Mouse (Mus musculus): ENCODE results near the gene Ears2. TPM values are rescaled to one million over a fixed set of nuclear protein-coding genes. Genes with fewer than 3 reads are reported as not detected.

Gene Ears2
- polyA plus RNA-seq, 1 experiment from 2014 or later, result 14.5 TPM

- Histone ChIP-seq H3K4me2 (replicated peaks; ENCODE audit: low read depth, low read length) (peak overlapping the region; percentile 65), H3K9me3 (ENCODE audit: control insufficient read depth, low read length) (no peaks in the 10 kb centered on the region), H3K4me1 (replicated peaks; ENCODE audit: control insufficient read depth, insufficient read depth, low read length) (no peaks in the 10 kb centered on the region; the same call in 1 of the 2 replicates), H3K9ac (ENCODE audit: low read depth, low read length) (peak overlapping the region; percentile 74), H3K27ac (ENCODE audit: low read depth, low read length) (peak overlapping the region; percentile 85), H3K36me3 (ENCODE audit: control insufficient read depth, insufficient read depth, low read length) (no peaks in the 10 kb centered on the region), H3K4me3 (ENCODE audit: low read depth, low read length) (peak overlapping the region; percentile 66), H3K27me3 (ENCODE audit: control insufficient read depth, insufficient read depth, low read length) (no peaks in the 10 kb centered on the region)
- DNase-seq (ENCODE audit: low spot score) (no peak), ATAC-seq (ENCODE audit: low FRiP score) (peak; percentile 58)
- WGBS, result 4% methylated on average over 6 of the region's 6 CpGs
Measured at GRCm38 (mm10) chr7:122020273-122020666, 46.8 kb downstream of the Ears2 start.

- no peak for ATAC-seq (ENCODE audit: low FRiP score)
- Histone ChIP-seq H3K36me3 (ENCODE audit: control insufficient read depth, insufficient read depth, low read length) (no peaks in the 10 kb centered on the region), H3K27me3 (ENCODE audit: control insufficient read depth, insufficient read depth, low read length) (no peaks in the 10 kb centered on the region), H3K4me2 (replicated peaks; ENCODE audit: low read depth, low read length) (peak overlapping the region; percentile 14; the same call in 1 of the 2 replicates), H3K4me3 (ENCODE audit: low read depth, low read length) (no peak overlapping the region), H3K4me1 (replicated peaks; ENCODE audit: control insufficient read depth, insufficient read depth, low read length) (no peaks in the 10 kb centered on the region; the same call in 1 of the 2 replicates), H3K9me3 (ENCODE audit: control insufficient read depth, low read length) (no peaks in the 10 kb centered on the region), H3K27ac (ENCODE audit: low read depth, low read length) (no peak overlapping the region), H3K9ac (ENCODE audit: low read depth, low read length) (no peak overlapping the region)
- 92% methylated on average over 7 of the region's 7 CpGs for WGBS
- no peak for DNase-seq (ENCODE audit: low spot score)
Measured at GRCm38 (mm10) chr7:122018978-122019377, 48.1 kb downstream of the Ears2 start.

- WGBS, result 80% methylated on average over 3 of the region's 3 CpGs
- ATAC-seq (ENCODE audit: low FRiP score) (no peak), DNase-seq (ENCODE audit: low spot score) (no peak)
- 0 out of 2 replicates have a peak overlapping the region, but pooled peaks have one; percentile 9 for H3K4me2 ChIP-seq (replicated peaks; ENCODE audit: low read depth, low read length)
- H3K27me3 ChIP-seq (ENCODE audit: control insufficient read depth, insufficient read depth, low read length), result no peaks in the 10 kb centered on the region
- H3K36me3 ChIP-seq (ENCODE audit: control insufficient read depth, insufficient read depth, low read length), result no peaks in the 10 kb centered on the region
- H3K9me3 ChIP-seq (ENCODE audit: control insufficient read depth, low read length), result no peaks in the 10 kb centered on the region
- H3K27ac ChIP-seq (ENCODE audit: low read depth, low read length), result no peak overlapping the region
- H3K9ac ChIP-seq (ENCODE audit: low read depth, low read length), result no peak overlapping the region
- no peaks in the 10 kb centered on the region; the same call in 1 of the 2 replicates for H3K4me1 ChIP-seq (replicated peaks; ENCODE audit: control insufficient read depth, insufficient read depth, low read length)
- no peak overlapping the region for H3K4me3 ChIP-seq (ENCODE audit: low read depth, low read length)
Measured at GRCm38 (mm10) chr7:122018247-122018646, 48.8 kb downstream of the Ears2 start.

GRCm38 (mm10) chr7:122015734-122016133 lies 51.3 kb downstream of the Ears2 start:
- DNase-seq (ENCODE audit: low spot score), result peak; percentile 33
- WGBS, result 52% methylated on average over 10 of the region's 10 CpGs
- Histone ChIP-seq H3K4me1 (replicated peaks; ENCODE audit: control insufficient read depth, insufficient read depth, low read length) (no peaks in the 10 kb centered on the region; the same call in 1 of the 2 replicates), H3K36me3 (ENCODE audit: control insufficient read depth, insufficient read depth, low read length) (no peaks in the 10 kb centered on the region), H3K27me3 (ENCODE audit: control insufficient read depth, insufficient read depth, low read length) (no peaks in the 10 kb centered on the region), H3K27ac (ENCODE audit: low read depth, low read length) (peak overlapping the region; percentile 70), H3K9ac (ENCODE audit: low read depth, low read length) (peak overlapping the region; percentile 31), H3K4me2 (replicated peaks; ENCODE audit: low read depth, low read length) (no peak overlapping the region; the same call in 1 of the 2 replicates), H3K9me3 (ENCODE audit: control insufficient read depth, low read length) (no peaks in the 10 kb centered on the region), H3K4me3 (ENCODE audit: low read depth, low read length) (no peak overlapping the region)
- peak; percentile 6; the same call in 1 of the 2 replicates for ATAC-seq (ENCODE audit: low FRiP score)

- 61% methylated on average over 8 of the region's 8 CpGs for whole genome bisulfite sequencing
- no peaks in the 10 kb centered on the region; the same call in 1 of the 2 replicates for H3K4me1 ChIP-seq (replicated peaks; ENCODE audit: control insufficient read depth, insufficient read depth, low read length)
Measured at GRCm38 (mm10) chr7:122015105-122015504, 52.0 kb downstream of the Ears2 start.

GRCm38 (mm10) chr7:122012949-122013348 lies 54.1 kb downstream of the Ears2 start:
- DNase-seq (ENCODE audit: low spot score) (no peak), ATAC-seq (ENCODE audit: low FRiP score) (no peak)
- H3K27me3 ChIP-seq (ENCODE audit: control insufficient read depth, insufficient read depth, low read length), result no peaks in the 10 kb centered on the region
- H3K4me3 ChIP-seq (ENCODE audit: low read depth, low read length), result no peak overlapping the region
- H3K27ac ChIP-seq (ENCODE audit: low read depth, low read length), result no peak overlapping the region
- H3K9me3 ChIP-seq (ENCODE audit: control insufficient read depth, low read length), result no peaks in the 10 kb centered on the region
- WGBS, result 88% methylated on average over 10 of the region's 10 CpGs
- no peaks in the 10 kb centered on the region for H3K36me3 ChIP-seq (ENCODE audit: control insufficient read depth, insufficient read depth, low read length)
- H3K4me2 ChIP-seq (replicated peaks; ENCODE audit: low read depth, low read length), result no peak overlapping the region
- no peak overlapping the region for H3K9ac ChIP-seq (ENCODE audit: low read depth, low read length)
- H3K4me1 ChIP-seq (replicated peaks; ENCODE audit: control insufficient read depth, insufficient read depth, low read length), result no peaks in the 10 kb centered on the region; the same call in 1 of the 2 replicates

More at GRCm38 (mm10) chr7:122015105-122015504, 52.0 kb downstream of the Ears2 start:
- no peak overlapping the region for H3K4me2 ChIP-seq (replicated peaks; ENCODE audit: low read depth, low read length)
- no peaks in the 10 kb centered on the region for H3K27me3 ChIP-seq (ENCODE audit: control insufficient read depth, insufficient read depth, low read length)
- DNase-seq (ENCODE audit: low spot score) (peak; percentile 49), ATAC-seq (ENCODE audit: low FRiP score) (0 out of 2 replicates have a peak, but pooled peaks have one; percentile 17)
- peak overlapping the region; percentile 70 for H3K27ac ChIP-seq (ENCODE audit: low read depth, low read length)
- H3K9me3 ChIP-seq (ENCODE audit: control insufficient read depth, low read length), result no peaks in the 10 kb centered on the region
- no peaks in the 10 kb centered on the region for H3K36me3 ChIP-seq (ENCODE audit: control insufficient read depth, insufficient read depth, low read length)
- no peak overlapping the region for H3K9ac ChIP-seq (ENCODE audit: low read depth, low read length)
- H3K4me3 ChIP-seq (ENCODE audit: low read depth, low read length), result no peak overlapping the region

GRCm38 (mm10) chr7:122012370-122012769 lies 54.7 kb downstream of the Ears2 start:
- Histone ChIP-seq H3K27ac (ENCODE audit: low read depth, low read length) (no peak overlapping the region), H3K36me3 (ENCODE audit: control insufficient read depth, insufficient read depth, low read length) (no peaks in the 10 kb centered on the region), H3K9ac (ENCODE audit: low read depth, low read length) (no peak overlapping the region), H3K27me3 (ENCODE audit: control insufficient read depth, insufficient read depth, low read length) (no peaks in the 10 kb centered on the region), H3K4me2 (replicated peaks; ENCODE audit: low read depth, low read length) (no peak overlapping the region), H3K4me3 (ENCODE audit: low read depth, low read length) (no peak overlapping the region), H3K4me1 (replicated peaks; ENCODE audit: control insufficient read depth, insufficient read depth, low read length) (no peaks in the 10 kb centered on the region; the same call in 1 of the 2 replicates), H3K9me3 (ENCODE audit: control insufficient read depth, low read length) (no peaks in the 10 kb centered on the region)
- 96% methylated on average over 4 of the region's 4 CpGs for WGBS
- ATAC-seq (ENCODE audit: low FRiP score), result no peak
- DNase-seq (ENCODE audit: low spot score), result no peak

- no peaks in the 10 kb centered on the region for H3K9me3 ChIP-seq (ENCODE audit: control insufficient read depth, low read length)
- no peak overlapping the region for H3K4me2 ChIP-seq (replicated peaks; ENCODE audit: low read depth, low read length)
- no peak overlapping the region for H3K27ac ChIP-seq (ENCODE audit: low read depth, low read length)
- no peaks in the 10 kb centered on the region for H3K27me3 ChIP-seq (ENCODE audit: control insufficient read depth, insufficient read depth, low read length)
- ATAC-seq (ENCODE audit: low FRiP score), result no peak
- H3K4me1 ChIP-seq (replicated peaks; ENCODE audit: control insufficient read depth, insufficient read depth, low read length), result no peaks in the 10 kb centered on the region
- DNase-seq (ENCODE audit: low spot score), result no peak
- H3K36me3 ChIP-seq (ENCODE audit: control insufficient read depth, insufficient read depth, low read length), result peaks cover 17% of the 10 kb centered on the region
- 68% methylated on average over 7 of the region's 8 CpGs for WGBS
- no peak overlapping the region for H3K9ac ChIP-seq (ENCODE audit: low read depth, low read length)
- no peak overlapping the region for H3K4me3 ChIP-seq (ENCODE audit: low read depth, low read length)
Measured at GRCm38 (mm10) chr7:122000396-122000795, 66.7 kb downstream of the Ears2 start.

- Histone ChIP-seq H3K36me3 (ENCODE audit: control insufficient read depth, insufficient read depth, low read length) (peaks cover 11% of the 10 kb centered on the region; the same call in 1 of the 2 replicates), H3K27ac (ENCODE audit: low read depth, low read length) (no peak overlapping the region), H3K4me1 (replicated peaks; ENCODE audit: control insufficient read depth, insufficient read depth, low read length) (no peaks in the 10 kb centered on the region), H3K9me3 (ENCODE audit: control insufficient read depth, low read length) (no peaks in the 10 kb centered on the region), H3K4me3 (ENCODE audit: low read depth, low read length) (no peak overlapping the region), H3K27me3 (ENCODE audit: control insufficient read depth, insufficient read depth, low read length) (no peaks in the 10 kb centered on the region), H3K4me2 (replicated peaks; ENCODE audit: low read depth, low read length) (no peak overlapping the region), H3K9ac (ENCODE audit: low read depth, low read length) (no peak overlapping the region)
- no peak for ATAC-seq (ENCODE audit: low FRiP score)
- no peak for DNase-seq (ENCODE audit: low spot score)
- WGBS, result 86% methylated on average over 5 of the region's 5 CpGs
Measured at GRCm38 (mm10) chr7:121995961-121996360, 71.1 kb downstream of the Ears2 start.

All from hindbrain, embryonic 11.5 days (tissue).